Mouse (Mus musculus): ENCODE measurements around the gene Stk32b.

Gene Stk32b

DNA sequence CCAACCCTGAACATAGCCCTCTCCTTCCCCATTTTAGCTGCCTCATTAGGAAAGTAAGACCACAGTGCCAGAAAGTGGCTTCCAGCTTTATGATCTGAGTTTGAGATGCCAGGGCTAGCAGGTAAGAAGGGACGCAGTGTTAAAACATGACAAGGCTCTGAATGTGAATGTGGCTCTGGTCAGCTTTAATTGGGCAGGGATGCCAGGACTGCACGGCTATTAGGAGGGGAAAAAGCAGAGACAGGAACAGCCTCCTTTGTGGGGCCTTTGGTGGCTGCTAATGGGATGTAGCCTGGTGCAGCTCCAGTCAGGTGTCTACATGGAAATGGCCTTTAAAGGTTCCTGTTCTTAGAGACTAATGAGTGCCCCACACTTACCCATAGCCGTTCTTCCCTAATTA lies 52.0 kb downstream of the Stk32b start:
- DNase-seq (ENCODE audit: low spot score in 2 of 2): no peak

DNA sequence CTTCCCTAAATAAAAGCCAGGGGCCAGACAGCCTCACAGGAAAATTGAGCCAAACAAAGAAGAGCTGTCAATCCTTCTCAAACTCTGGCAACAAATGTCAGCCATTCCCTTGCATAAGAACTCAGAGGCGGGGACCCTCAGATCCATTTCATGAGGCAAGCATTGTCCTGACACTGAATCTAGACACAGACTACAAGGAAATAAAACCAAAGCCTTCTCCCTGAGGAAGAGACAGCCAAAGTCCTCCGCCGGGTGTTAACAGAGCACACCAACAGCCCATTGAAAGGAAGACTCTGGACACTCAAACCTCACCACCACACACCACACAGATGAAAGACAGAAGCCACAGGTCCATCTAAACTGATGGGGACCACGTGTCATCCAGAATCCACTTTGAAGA lies 57.8 kb downstream of the Stk32b start:
- DNase-seq (ENCODE audit: low spot score in 2 of 2): no peak

DNA sequence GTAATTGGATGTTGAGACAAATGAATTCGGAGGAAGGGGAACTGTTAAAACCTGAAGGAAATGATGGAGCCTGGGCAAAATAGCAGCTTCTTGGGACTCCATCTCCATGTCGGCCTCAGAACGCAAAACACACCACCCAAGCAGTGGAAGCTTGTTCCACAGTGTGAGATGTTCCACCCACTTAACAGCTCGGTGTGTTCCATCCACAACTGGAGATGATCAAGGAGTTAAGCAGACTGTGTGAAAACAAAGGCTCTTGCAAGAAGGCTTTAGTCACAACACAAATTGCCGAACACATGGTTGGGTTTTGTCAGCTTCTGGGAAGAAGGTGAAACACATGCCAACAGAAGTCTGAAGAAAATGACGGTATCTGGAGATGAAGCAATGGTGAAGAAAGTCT lies 59.2 kb downstream of the Stk32b start:
- DNase-seq (ENCODE audit: low spot score in 2 of 2): no peak

DNA sequence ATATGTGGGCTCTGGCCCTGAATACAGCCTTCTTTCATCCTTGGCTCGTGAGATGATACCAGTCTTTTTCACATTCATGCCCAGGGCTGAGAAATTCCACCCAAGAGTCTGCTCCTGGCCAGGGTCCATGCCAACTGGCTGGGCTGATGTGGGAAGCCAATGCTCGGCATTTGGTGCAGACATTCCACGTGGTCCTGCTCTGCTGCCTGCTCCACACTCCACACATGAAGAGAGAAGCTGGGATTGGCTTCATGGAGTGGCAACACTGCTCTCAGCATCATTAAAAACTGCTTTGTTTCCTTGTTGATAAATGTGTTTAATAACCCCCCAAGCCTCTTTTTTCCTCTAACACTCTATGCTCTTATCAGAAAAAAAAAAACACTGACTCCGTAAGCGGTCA lies 61.8 kb downstream of the Stk32b start:
- DNase-seq (ENCODE audit: low spot score in 2 of 2): no peak

DNA sequence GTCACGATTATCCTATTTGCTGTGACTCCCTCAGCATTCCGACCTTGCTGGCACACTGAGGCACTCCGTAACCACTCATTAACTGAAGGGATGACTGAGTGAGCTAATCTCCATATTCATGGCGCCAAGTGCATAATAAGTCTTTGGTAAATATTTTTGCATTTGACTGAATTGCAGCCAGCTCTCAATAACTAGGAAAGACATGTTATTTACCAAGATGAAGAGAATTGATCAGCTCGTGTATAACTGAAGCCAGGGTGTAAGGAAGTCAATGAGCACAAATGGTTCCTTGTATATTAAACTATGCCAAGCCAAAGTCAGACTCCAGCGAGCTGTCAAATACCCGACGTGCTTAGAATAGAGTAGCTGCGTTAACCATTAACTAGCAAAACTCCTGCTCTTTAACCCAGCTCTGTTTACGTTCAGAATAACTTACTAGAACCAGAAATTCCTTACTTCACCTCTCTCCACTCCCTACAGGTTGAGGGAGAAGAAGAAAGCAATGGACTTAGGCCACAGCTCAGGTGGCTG lies 66.2 kb downstream of the Stk32b start:
- no peak for DNase-seq (ENCODE audit: low spot score in 2 of 2)

DNA sequence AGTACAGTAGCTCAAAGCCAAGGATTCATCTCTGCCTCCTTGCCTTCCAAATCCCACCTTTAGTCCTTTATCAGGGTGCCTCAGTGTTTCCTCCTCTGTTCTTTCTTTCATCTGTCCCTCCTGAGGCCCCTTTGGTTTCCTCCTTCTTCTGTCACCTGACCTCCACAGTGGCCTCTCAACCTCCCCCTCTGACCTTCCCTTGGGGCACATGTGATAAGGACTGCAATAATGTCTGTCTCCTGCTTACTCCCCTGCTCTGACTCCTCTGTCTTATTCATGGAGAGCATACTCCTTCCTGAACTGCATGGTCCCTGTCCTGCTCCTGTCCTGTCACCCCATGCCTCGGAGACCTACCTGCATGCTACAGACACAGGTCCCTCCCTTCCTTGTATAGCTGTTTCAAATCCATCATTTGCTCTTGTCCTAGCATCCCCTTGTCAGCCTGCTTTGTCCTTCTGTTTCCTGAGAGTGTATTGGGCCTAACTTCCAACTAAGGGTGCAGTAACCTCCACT lies 66.8 kb downstream of the Stk32b start:
- no peak for DNase-seq (ENCODE audit: low spot score in 2 of 2)

DNA sequence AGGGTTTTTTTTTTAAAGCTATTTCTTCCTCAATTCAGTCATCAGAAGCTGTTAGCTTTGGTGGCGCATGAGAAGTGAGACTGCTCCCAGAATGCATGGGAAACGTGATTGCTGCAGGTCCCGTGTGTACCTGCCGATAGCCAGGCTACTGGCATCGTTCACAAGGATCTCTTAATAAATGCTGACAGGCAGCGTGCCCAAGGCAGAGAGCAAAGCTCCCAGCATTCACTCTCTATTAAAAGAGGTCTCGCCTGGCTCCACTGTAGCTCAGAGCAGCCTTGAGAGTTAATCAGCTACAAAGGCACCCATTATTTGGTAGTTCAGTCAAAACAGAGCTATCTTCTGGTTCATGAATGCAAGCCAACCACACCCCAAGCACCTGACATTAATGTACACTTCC lies 72.9 kb downstream of the Stk32b start:
- DNase-seq (ENCODE audit: low spot score in 2 of 2): no peak

DNA sequence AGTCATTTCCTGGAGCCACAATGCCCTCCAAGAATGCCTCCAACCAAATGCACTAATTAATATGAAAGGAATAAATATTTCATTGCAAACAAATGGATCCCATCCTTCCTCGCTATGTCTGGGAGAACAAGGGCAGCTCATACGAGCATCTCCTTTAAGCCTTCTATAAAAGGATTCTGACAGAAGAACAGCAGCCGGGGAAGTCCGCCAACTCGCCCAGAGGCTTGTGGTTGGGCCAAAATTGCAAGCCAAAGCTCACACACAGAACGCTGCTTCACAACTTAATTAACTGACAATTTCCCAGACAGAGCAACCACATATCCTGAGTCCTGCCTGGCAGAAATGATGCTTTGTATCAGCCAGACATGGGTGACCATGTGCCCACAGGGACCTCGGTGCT lies 74.5 kb downstream of the Stk32b start:
- DNase-seq (ENCODE audit: low spot score in 2 of 2): no peak

DNA sequence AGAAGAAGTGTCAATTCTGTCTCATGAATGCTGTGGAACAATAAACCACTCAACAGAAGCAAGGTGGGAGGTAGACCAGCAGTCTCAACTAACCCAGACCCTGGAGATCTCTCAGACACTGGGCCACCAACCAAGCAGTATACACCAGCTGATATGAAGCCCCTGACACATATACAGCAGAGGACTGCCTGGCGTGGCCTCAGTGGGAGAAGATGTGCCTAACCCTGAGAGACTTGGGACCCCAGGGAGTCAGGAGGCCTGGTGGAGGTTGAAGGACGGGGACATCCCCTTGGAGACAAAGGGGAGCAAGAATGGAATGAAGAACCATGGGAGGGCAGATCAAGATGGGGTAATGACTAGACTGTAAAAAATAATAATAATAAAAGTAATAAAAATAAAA lies 82.2 kb downstream of the Stk32b start:
- DNase-seq (ENCODE audit: low spot score in 2 of 2): no peak

DNA sequence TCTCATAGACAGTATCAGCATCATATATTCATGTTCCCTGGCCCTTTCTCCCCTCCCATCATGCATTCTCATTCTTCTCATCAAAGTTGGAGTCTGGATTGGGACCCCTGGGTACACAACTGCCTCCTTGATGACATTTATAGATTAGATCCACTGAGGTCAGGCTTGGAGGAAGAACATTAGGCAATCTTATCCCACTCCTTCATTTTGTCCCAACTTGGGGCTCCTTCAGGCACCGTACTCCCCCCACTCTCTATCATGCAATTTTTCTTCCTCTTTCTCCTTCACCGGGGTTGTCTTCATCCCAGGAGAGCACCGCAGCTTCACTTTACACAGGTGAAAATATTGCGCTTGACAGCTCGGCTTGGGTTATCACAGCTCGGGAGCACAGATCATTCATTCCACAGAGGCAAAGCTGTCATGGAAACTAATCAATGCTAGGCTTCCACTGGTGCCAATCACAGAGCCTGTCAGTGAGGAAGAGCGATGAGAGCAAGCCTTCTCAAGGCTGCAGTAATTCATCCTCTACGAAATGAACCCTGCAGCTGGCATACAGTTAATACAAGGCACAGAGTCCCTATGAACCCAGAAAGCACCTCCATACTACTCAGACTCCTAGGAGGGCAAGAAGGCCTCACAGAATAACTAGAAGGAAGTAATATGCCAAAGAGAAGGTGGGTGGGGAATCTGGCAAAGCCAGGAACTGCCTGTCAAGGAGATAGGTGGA lies 89.4 kb downstream of the Stk32b start:
- DNase-seq (ENCODE audit: low spot score in 2 of 2): no peak

DNA sequence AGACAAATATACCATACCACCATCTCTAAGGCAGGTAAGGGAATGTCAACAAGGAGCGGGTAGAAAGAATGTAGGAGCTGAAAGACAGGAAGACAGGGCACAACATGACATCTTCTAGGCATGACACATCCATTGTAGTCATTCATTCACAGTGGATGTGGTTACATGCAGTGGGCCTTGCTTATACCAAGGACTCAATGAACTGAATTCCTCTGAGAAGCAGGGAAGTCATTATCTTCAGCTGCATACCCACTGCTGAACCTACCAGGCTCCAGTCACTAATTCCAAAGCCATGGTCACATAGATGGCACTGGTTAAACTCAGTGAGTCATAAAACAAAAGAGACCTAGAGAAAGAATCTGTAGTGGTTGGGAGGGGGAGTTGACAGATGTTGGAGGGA lies 105.1 kb downstream of the Stk32b start:
- no peak for DNase-seq (ENCODE audit: low spot score in 2 of 2)

DNA sequence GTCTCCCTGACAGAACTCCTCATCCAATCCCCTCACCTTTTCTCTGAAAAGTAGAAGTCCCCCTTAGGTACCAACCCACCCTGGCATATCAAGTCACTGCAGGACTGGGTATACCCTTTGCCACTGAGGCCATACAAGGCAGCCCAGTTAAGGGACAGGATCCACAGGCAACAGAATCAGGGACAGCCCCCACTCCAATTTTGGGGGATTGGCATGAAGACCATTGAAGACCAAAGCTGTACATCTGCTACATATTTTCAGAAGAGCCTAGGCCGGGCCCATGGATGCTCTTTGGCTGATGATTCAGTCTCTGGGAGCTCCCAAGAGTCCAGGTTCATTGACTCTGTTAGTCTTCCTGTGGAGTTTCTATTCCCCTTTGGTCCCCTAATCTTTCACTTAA lies 117.4 kb downstream of the Stk32b start:
- no peak for DNase-seq (ENCODE audit: low spot score in 2 of 2)

DNA sequence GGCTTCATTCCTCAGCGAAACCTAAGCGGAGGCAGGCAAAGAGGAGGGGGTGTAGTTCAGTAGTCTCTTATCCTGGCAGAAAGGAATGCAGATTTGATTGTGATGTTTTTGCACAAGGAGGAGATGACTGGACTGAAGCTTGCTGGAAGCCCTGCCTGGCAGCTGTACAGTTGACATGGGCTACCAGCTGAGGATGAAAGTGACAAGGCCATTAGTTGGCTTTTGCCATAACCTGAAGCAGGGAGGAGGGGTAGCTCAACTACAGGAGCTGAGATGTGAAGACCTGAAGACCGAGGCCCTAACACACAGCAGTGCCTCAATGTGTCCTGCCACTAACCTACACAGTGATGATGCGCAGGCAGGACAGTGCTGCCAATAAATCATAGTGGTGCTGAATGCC lies 118.7 kb downstream of the Stk32b start:
- DNase-seq (ENCODE audit: low spot score in 2 of 2): no peak

DNA sequence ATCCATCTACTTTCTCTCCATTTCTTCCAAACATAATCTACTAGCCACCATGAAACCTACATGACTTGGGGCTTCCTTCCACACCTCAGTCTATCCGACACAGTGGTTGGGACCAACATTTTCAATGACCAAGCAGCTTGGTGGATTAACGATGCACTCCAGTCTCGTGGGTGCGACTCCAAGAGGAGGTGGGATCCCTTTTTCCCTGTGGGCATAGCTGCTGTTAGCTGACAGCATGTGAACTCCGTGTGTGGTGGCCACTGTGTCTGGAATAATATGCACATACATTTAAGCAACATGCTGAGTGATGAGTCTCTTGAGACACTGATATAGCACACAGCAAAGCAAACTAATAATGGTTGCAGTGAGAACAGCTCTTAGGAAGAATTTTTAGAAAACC lies 124.6 kb downstream of the Stk32b start:
- no peak for DNase-seq (ENCODE audit: low spot score in 2 of 2)

DNA sequence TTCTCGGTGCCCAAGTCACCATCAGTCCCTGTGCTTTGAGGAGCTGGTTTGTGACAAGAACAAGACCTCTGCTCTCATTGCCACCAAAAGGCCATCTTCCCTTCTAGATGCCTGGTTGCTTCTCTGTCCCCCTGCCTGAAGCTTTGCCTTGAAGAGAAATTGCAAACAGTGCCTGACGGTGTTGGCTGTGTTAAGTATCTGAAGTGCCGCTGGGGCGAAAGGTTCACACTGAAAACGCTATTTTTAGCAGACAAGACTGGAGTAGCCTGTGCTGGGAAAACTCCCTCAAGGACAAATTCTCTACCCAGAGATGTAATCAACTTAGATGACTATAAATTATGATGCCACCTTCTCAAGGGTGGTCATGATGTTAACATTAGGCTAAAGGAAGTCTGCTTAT lies 129.1 kb downstream of the Stk32b start:
- no peak for DNase-seq (ENCODE audit: low spot score in 2 of 2)

DNA sequence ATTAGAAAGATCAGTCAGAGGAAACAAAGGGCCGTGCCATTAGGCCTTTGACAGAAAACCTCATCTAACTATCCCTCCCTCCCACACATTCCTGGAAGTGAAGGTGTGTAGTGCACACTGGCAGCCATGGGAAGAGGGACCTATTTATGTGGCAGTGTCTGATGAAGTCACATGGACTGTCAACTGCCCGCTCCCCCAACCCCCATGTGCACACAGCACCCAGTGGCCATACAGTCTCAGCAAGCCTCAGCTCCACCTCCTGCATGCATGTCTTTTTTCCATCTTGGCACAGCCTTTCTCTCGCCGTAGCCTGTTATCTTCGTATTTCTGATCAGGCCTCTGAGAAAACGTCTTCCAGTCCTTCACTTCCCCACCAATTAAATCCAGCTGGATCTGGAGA lies 130.9 kb downstream of the Stk32b start:
- no peak for DNase-seq (ENCODE audit: low spot score in 2 of 2)

DNA sequence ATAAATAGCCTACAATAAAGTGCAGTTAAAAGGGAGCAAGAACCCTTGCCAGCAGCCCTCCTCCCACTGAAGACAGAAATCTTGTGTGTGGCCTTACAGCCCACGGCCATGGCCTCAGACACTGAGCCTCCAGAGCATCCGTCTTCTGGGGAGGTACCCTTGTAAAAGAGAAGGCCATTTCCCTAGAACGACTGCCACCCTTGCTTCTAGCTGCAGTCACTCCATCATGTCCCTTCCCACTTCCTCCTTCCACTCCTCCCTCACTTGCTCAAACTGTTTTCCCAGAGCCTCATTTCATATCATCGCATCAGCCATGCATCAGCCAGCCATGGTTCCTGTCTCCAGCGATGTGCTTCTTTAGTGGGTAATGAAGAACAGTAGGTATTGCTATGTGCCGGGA lies 141.5 kb downstream of the Stk32b start:
- no peak for DNase-seq (ENCODE audit: low spot score in 2 of 2)

DNA sequence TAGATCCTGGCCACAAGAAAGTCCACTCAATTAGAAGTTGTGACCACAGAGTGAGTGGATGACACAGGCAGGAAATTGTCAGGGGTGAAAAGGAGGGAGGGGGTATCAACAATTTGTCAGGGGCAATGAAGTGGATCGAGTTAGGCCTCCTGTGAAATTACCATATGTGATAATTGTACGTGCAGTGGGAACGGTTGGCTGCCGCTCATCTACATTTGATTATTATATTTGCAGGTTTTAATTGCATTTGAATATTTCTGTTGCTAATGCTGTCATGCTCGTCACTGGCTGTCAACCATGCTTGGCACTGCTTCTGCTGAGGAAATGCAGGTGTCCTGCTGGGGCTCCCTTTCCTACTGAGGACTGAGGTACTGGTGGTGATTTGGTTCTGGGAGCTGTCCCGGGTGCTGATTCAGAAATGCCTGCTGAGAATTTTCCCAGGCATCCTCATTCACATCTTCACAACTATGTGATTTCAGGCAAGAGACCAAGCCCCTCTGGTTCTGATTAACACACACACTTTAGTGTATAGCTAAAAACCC lies 159.6 kb downstream of the Stk32b start:
- no peak for DNase-seq (ENCODE audit: low spot score in 2 of 2)

DNA sequence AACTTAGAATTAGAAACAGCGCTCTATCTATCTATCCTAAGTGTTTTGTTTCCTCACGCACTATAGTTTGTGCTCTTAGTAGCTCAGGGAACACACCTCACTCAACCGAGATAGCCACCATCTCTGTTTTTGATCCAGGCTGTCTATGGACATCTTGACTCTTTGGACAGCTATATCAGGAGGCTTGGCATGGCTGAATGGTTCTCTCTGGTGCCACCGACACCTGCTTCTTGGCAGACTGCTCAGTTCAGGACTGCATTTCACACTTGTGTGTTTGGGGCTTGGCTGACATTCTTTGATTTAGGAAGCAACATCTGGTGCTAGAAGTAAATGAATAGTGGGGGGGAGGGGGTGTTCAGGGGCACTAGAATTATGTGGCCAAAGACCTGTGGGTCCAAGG lies 162.7 kb downstream of the Stk32b start:
- no peak for DNase-seq (ENCODE audit: low spot score in 2 of 2)

DNA sequence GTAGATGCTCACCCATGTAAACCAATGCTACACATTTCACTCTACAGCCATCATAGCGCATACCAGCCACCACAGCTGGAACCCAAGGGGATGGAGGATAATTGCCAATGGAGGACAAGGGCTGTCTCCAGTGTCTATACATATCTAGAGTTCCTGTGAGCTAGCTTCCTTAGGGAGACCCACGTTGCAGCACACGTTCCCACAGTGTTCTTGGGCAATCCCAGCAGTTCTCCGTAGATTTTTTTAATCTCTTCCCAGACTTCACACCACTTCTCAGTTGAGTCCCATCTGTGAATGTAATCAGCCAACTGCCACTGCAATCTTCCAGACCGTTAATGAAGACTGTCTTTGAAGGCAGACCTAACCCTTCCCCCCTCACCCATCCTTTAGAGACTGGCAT lies 165.3 kb downstream of the Stk32b start:
- no peak for DNase-seq (ENCODE audit: low spot score in 2 of 2)

DNA sequence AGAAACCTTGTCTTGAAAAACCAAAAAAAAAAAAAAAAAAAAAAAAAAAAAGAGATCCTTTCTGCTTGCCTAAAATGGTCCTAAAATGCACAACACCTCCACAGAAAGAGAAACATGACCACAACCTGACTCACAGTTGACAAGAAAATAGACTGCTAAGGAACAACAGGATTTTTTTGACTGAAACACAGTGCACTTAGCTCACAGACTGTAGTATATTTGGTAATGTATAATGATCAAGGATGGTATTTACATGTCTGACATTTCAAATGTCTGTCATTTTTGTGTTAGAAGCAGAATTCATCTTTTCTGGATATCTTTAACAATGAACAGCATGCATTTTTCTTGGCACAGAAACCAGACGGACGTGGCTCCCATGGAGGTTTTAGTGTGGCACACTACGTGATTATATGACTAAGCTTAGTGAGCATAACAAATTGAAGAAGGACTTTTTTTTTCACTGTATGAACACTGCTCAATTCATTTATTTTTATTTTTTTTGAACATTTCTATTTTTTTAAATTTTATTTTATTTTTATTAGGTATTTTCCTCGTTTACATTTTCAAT lies 181.2 kb downstream of the Stk32b start:
- DNase-seq (ENCODE audit: low spot score in 2 of 2): no peak

DNA sequence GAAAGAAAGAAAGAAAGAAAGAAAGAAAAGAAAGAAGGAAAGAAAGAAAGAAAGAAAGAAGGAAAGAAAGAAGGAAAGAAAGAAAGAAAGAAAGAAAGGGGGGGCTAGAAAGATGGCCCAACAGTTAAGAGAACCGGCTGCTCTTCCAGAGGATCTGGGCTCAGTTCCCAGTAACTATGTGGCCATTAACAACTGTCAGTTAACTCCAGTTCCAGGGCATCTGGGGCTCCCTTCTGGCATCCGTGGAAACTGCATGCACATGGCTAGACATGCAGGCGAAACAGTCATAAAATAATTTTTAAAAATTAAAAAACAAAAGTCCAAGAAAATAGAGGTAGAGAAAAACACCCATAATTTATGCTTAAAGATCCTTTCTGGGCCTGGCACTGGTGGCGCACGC lies 181.7 kb downstream of the Stk32b start:
- DNase-seq (ENCODE audit: low spot score in 2 of 2): no peak

DNA sequence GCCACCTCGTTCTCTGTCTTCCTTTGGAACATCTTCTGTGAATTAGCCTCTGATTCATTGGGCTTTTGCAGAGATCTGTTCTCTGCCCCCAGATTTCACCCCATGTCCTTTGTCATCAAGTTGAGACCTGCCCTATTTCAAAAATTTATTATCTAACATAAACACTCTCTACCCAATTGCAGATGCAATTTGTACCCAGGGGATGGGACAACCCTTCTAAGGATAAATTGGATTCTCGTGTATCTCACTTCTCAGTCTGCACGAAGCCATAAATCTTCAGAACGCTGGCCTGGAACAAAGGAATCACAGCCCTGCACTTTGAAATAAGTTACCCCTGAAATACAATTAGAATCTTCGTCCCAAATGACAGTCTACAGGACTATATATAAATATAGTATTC lies 191.6 kb downstream of the Stk32b start:
- DNase-seq (ENCODE audit: low spot score in 2 of 2): no peak

All from spleen, postnatal 14 days (tissue).